Mouse (Mus musculus): ENCODE results near the gene Dapk2. TPM values are rescaled to one million over a fixed set of nuclear protein-coding genes. Genes with fewer than 3 reads are reported as not detected.

Dapk2 gene
- polyA plus RNA-seq, 1 experiment from 2014 or later: 0.80 TPM

- Histone ChIP-seq H3K27ac (no peak overlapping the region), H3K9ac (no peak overlapping the region), H3K36me3 (replicated peaks; ENCODE audit: control insufficient read depth, insufficient read depth) (no peaks in the 10 kb centered on the region), H3K4me1 (replicated peaks; ENCODE audit: control insufficient read depth, insufficient read depth, low read length) (no peaks in the 10 kb centered on the region), H3K4me2 (replicated peaks) (no peak overlapping the region), H3K4me3 (replicated peaks; ENCODE audit: low read length) (no peak overlapping the region), H3K9me3 (ENCODE audit: control insufficient read depth, low read length) (no peaks in the 10 kb centered on the region), H3K27me3 (ENCODE audit: control insufficient read depth, insufficient read depth, low read length) (no peaks in the 10 kb centered on the region)
- no peak for DNase-seq (ENCODE audit: low spot score)
- no peak for ATAC-seq (ENCODE audit: low FRiP score)
- 82% methylated on average over 7 of the region's 7 CpGs for WGBS
Measured at GRCm38 (mm10) chr9:66231820-66232479, 73.9 kb downstream of the Dapk2 start.

GRCm38 (mm10) chr9:66236615-66237014, 78.6 kb downstream of the Dapk2 start:
- ATAC-seq (ENCODE audit: low FRiP score) (no peak), DNase-seq (ENCODE audit: low spot score) (no peak)
- H3K36me3 ChIP-seq (replicated peaks; ENCODE audit: control insufficient read depth, insufficient read depth): no peaks in the 10 kb centered on the region
- H3K4me3 ChIP-seq (replicated peaks; ENCODE audit: low read length): no peak overlapping the region
- no peak overlapping the region for H3K9ac ChIP-seq
- no peak overlapping the region for H3K27ac ChIP-seq
- H3K9me3 ChIP-seq (ENCODE audit: control insufficient read depth, low read length): no peaks in the 10 kb centered on the region
- H3K4me2 ChIP-seq (replicated peaks): no peak overlapping the region
- 88% methylated on average over 2 of the region's 2 CpGs for WGBS
- no peaks in the 10 kb centered on the region for H3K27me3 ChIP-seq (ENCODE audit: control insufficient read depth, insufficient read depth, low read length)
- no peaks in the 10 kb centered on the region for H3K4me1 ChIP-seq (replicated peaks; ENCODE audit: control insufficient read depth, insufficient read depth, low read length)

DNA sequence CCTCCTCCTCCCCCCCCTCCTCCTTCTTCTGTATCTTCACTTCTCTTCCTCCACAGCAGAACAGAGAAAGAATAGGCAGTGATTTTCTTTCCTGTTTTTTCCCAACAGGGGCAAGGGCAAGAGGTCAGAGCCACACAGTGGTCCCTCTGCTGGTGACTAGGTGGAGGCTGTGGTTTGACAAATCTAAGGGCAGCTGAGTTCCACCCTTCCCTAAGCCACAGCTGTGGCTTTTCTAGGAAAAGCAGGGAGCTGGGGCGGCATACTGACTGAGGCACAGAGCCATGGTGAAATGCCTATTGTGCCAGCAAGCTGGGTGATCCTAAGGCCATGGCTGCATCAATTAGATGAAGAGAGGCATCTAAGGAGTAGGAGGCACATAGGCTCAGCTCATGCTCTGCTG, 79.7 kb downstream of the Dapk2 start:
- Histone ChIP-seq H3K9ac (no peak overlapping the region), H3K27ac (no peak overlapping the region), H3K36me3 (replicated peaks; ENCODE audit: control insufficient read depth, insufficient read depth) (no peaks in the 10 kb centered on the region), H3K4me1 (replicated peaks; ENCODE audit: control insufficient read depth, insufficient read depth, low read length) (no peaks in the 10 kb centered on the region), H3K4me2 (replicated peaks) (no peak overlapping the region), H3K9me3 (ENCODE audit: control insufficient read depth, low read length) (no peaks in the 10 kb centered on the region), H3K27me3 (ENCODE audit: control insufficient read depth, insufficient read depth, low read length) (no peaks in the 10 kb centered on the region), H3K4me3 (replicated peaks; ENCODE audit: low read length) (no peak overlapping the region)
- no peak for ATAC-seq (ENCODE audit: low FRiP score)
- no peak for DNase-seq (ENCODE audit: low spot score)
- 60% methylated on average over 1 of the region's 1 CpGs for WGBS

GRCm38 (mm10) chr9:66239173-66239572, 81.2 kb downstream of the Dapk2 start:
- Histone ChIP-seq H3K9me3 (ENCODE audit: control insufficient read depth, low read length) (no peaks in the 10 kb centered on the region), H3K4me2 (replicated peaks) (no peak overlapping the region), H3K27me3 (ENCODE audit: control insufficient read depth, insufficient read depth, low read length) (no peaks in the 10 kb centered on the region), H3K4me1 (replicated peaks; ENCODE audit: control insufficient read depth, insufficient read depth, low read length) (no peaks in the 10 kb centered on the region), H3K4me3 (replicated peaks; ENCODE audit: low read length) (no peak overlapping the region), H3K27ac (no peak overlapping the region), H3K36me3 (replicated peaks; ENCODE audit: control insufficient read depth, insufficient read depth) (no peaks in the 10 kb centered on the region), H3K9ac (no peak overlapping the region)
- 81% methylated on average over 7 of the region's 7 CpGs for WGBS
- DNase-seq (ENCODE audit: low spot score) (no peak), ATAC-seq (ENCODE audit: low FRiP score) (no peak)

- Histone ChIP-seq H3K9ac (no peak overlapping the region), H3K4me2 (replicated peaks) (no peak overlapping the region), H3K9me3 (ENCODE audit: control insufficient read depth, low read length) (no peaks in the 10 kb centered on the region), H3K27me3 (ENCODE audit: control insufficient read depth, insufficient read depth, low read length) (no peaks in the 10 kb centered on the region), H3K4me1 (replicated peaks; ENCODE audit: control insufficient read depth, insufficient read depth, low read length) (no peaks in the 10 kb centered on the region), H3K4me3 (replicated peaks; ENCODE audit: low read length) (no peak overlapping the region), H3K36me3 (replicated peaks; ENCODE audit: control insufficient read depth, insufficient read depth) (no peaks in the 10 kb centered on the region), H3K27ac (no peak overlapping the region)
- WGBS: 75% methylated on average over 3 of the region's 3 CpGs
- no peak for ATAC-seq (ENCODE audit: low FRiP score)
- no peak for DNase-seq (ENCODE audit: low spot score)
Measured at GRCm38 (mm10) chr9:66239691-66240090, 81.7 kb downstream of the Dapk2 start.

DNA sequence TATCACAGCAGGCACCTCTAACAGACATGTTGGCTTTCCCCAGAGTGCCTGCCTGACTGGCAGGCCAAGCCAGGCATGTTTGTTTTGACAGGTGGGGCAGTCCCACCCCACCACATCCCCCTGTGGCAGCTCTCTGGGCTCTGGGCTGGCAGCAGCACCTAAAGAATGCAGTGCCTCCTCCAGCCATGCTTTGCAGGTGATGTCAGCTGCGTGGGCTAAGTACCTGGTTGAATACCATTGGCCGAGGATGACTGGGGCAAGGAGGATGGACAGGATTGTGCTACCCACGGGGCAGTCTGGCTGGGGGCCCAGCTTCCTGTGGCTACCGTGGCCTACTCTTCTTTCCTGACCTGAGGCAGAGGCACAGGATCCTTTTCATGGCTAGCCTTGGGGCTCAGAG, 82.5 kb downstream of the Dapk2 start:
- H3K9me3 ChIP-seq (ENCODE audit: control insufficient read depth, low read length): no peaks in the 10 kb centered on the region
- H3K36me3 ChIP-seq (replicated peaks; ENCODE audit: control insufficient read depth, insufficient read depth): no peaks in the 10 kb centered on the region
- H3K27me3 ChIP-seq (ENCODE audit: control insufficient read depth, insufficient read depth, low read length): no peaks in the 10 kb centered on the region
- no peaks in the 10 kb centered on the region for H3K4me1 ChIP-seq (replicated peaks; ENCODE audit: control insufficient read depth, insufficient read depth, low read length)
- ATAC-seq (ENCODE audit: low FRiP score) (no peak), DNase-seq (ENCODE audit: low spot score) (no peak)
- 75% methylated on average over 4 of the region's 4 CpGs for WGBS
- no peak overlapping the region for H3K4me2 ChIP-seq (replicated peaks)
- no peak overlapping the region for H3K9ac ChIP-seq
- no peak overlapping the region for H3K4me3 ChIP-seq (replicated peaks; ENCODE audit: low read length)
- H3K27ac ChIP-seq: no peak overlapping the region

GRCm38 (mm10) chr9:66240991-66241390, 83.0 kb downstream of the Dapk2 start:
- Histone ChIP-seq H3K9ac (no peak overlapping the region), H3K4me3 (replicated peaks; ENCODE audit: low read length) (no peak overlapping the region), H3K27me3 (ENCODE audit: control insufficient read depth, insufficient read depth, low read length) (no peaks in the 10 kb centered on the region), H3K36me3 (replicated peaks; ENCODE audit: control insufficient read depth, insufficient read depth) (no peaks in the 10 kb centered on the region), H3K4me2 (replicated peaks) (no peak overlapping the region), H3K27ac (no peak overlapping the region), H3K4me1 (replicated peaks; ENCODE audit: control insufficient read depth, insufficient read depth, low read length) (no peaks in the 10 kb centered on the region), H3K9me3 (ENCODE audit: control insufficient read depth, low read length) (no peaks in the 10 kb centered on the region)
- peak; percentile 51 for DNase-seq (ENCODE audit: low spot score)
- WGBS: 64% methylated on average over 3 of the region's 3 CpGs
- ATAC-seq (ENCODE audit: low FRiP score): no peak

- Histone ChIP-seq H3K9ac (no peak overlapping the region), H3K9me3 (ENCODE audit: control insufficient read depth, low read length) (no peaks in the 10 kb centered on the region), H3K4me2 (replicated peaks) (no peak overlapping the region), H3K27me3 (ENCODE audit: control insufficient read depth, insufficient read depth, low read length) (no peaks in the 10 kb centered on the region), H3K4me1 (replicated peaks; ENCODE audit: control insufficient read depth, insufficient read depth, low read length) (no peaks in the 10 kb centered on the region), H3K27ac (no peak overlapping the region), H3K36me3 (replicated peaks; ENCODE audit: control insufficient read depth, insufficient read depth) (no peaks in the 10 kb centered on the region), H3K4me3 (replicated peaks; ENCODE audit: low read length) (no peak overlapping the region)
- no peak for DNase-seq (ENCODE audit: low spot score)
- WGBS: 89% methylated on average over 4 of the region's 4 CpGs
- no peak for ATAC-seq (ENCODE audit: low FRiP score)
Measured at GRCm38 (mm10) chr9:66241722-66242121, 83.7 kb downstream of the Dapk2 start.

- ATAC-seq (ENCODE audit: low FRiP score): no peak
- H3K4me2 ChIP-seq (replicated peaks): no peak overlapping the region
- 76% methylated on average over 4 of the region's 4 CpGs for WGBS
Measured at GRCm38 (mm10) chr9:66243240-66243639, 85.2 kb downstream of the Dapk2 start.

GRCm38 (mm10) chr9:66244079-66244478, 86.1 kb downstream of the Dapk2 start:
- Histone ChIP-seq H3K4me1 (replicated peaks; ENCODE audit: control insufficient read depth, insufficient read depth, low read length) (no peaks in the 10 kb centered on the region), H3K9me3 (ENCODE audit: control insufficient read depth, low read length) (no peaks in the 10 kb centered on the region), H3K27me3 (ENCODE audit: control insufficient read depth, insufficient read depth, low read length) (no peaks in the 10 kb centered on the region), H3K4me2 (replicated peaks) (no peak overlapping the region), H3K36me3 (replicated peaks; ENCODE audit: control insufficient read depth, insufficient read depth) (no peaks in the 10 kb centered on the region), H3K9ac (no peak overlapping the region), H3K27ac (no peak overlapping the region), H3K4me3 (replicated peaks; ENCODE audit: low read length) (no peak overlapping the region)
- WGBS: 94% methylated on average over 5 of the region's 5 CpGs
- ATAC-seq (ENCODE audit: low FRiP score) (no peak), DNase-seq (ENCODE audit: low spot score) (no peak)

More at GRCm38 (mm10) chr9:66243240-66243639, 85.2 kb downstream of the Dapk2 start:
- Histone ChIP-seq H3K4me1 (replicated peaks; ENCODE audit: control insufficient read depth, insufficient read depth, low read length) (no peaks in the 10 kb centered on the region), H3K27me3 (ENCODE audit: control insufficient read depth, insufficient read depth, low read length) (no peaks in the 10 kb centered on the region), H3K9me3 (ENCODE audit: control insufficient read depth, low read length) (no peaks in the 10 kb centered on the region), H3K4me3 (replicated peaks; ENCODE audit: low read length) (no peak overlapping the region), H3K36me3 (replicated peaks; ENCODE audit: control insufficient read depth, insufficient read depth) (no peaks in the 10 kb centered on the region), H3K27ac (no peak overlapping the region), H3K9ac (no peak overlapping the region)
- DNase-seq (ENCODE audit: low spot score): no peak
